Mouse (Mus musculus) brain, embryonic 14.5 days (tissue): ENCODE measurements around the gene Rfx5.
"Not testable (repeated sequence)": the region's sequence is repeated elsewhere in the genome, so short reads cannot be mapped to it uniquely, and the experiment has no call there.

Source experiments
- CTCF ChIP-seq: fragments of 200-500 bp; IDR thresholded peaks from 2 replicates; pipeline ENCODE4 v1.5.1; 2012; ENCODE audit warnings: inconsistent platforms, mild to moderate bottlenecking, moderate library complexity, borderline replicate concordance; ENCODE audit not compliant: insufficient read depth, insufficient read length; ENCODE audit errors: extremely low read depth
- POLR2A ChIP-seq: fragments of 200-500 bp; IDR thresholded peaks from 2 replicates; pipeline ENCODE4 v1.6.1; 2012; ENCODE audit warnings: mild to moderate bottlenecking, inconsistent platforms, borderline replicate concordance; ENCODE audit not compliant: poor library complexity, insufficient read depth, insufficient read length, severe bottlenecking; ENCODE audit errors: extremely low read depth

DNA sequence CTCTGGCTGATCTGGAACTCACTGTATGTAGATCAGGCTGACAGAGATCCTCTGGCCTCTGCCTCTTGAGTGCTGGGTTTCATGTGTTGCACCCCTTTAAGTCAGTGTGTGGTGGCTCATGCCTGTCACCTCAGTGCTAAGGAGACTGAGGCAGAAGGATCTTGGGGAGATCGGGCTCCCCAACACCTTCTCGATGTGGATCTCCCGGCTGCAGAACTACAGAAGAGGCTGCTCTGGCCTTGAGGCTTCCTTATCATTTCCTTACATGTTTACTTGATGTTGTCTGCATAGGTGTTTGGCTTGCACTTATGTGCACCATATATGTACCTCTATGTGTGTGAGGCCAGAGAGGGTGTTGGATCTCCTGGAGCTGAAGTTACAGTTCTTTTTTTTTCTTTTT, 19.3 kb upstream of the Rfx5 start:
- not testable (repeated sequence) for TF ChIP-seq CTCF, POLR2A
